Mouse (Mus musculus): Measurements from ENCODE around the gene Trabd2b. TPM values are rescaled to one million over a fixed set of nuclear protein-coding genes. Genes with fewer than 3 reads are reported as not detected.

The Trabd2b gene
- polyA plus RNA-seq, 1 experiment from 2014 or later = 5.7 TPM

DNA sequence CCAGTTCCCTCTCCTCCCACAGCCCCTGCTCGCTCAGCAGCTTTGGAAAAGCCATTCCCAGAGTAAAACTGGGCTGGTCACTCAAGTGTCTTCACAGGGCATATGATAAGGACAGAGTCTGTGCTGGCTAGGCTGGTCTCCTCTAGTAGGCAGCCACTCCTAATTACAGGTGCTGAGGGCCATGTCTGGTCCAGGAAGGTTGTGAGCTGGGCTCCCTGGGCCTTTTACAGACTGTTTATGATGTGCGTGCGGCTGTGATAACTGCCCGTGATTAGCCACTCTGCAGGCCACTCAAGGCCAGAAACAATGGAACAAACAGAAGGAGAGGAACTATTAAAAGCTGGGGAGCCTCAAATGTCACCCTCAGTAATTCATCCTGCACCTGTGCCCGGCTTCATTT is 150.4 kb downstream of the Trabd2b start:
- ATAC-seq (ENCODE audit: low FRiP score, low TSS enrichment) = no peak
- no peaks in the 10 kb centered on the region for H3K9me3 ChIP-seq (ENCODE audit: low read length)
- H3K4me3 ChIP-seq (ENCODE audit: low read length) = no peak overlapping the region
- no peak overlapping the region for H3K4me2 ChIP-seq (replicated peaks; ENCODE audit: low read depth, low read length)
- H3K9ac ChIP-seq (replicated peaks; ENCODE audit: low read length) = no peak overlapping the region
- H3K4me1 ChIP-seq (ENCODE audit: insufficient read depth, low read length) = peaks cover 20% of the 10 kb centered on the region
- no peak overlapping the region for H3K27ac ChIP-seq (ENCODE audit: low read length)
- H3K27me3 ChIP-seq (ENCODE audit: insufficient read depth, low read length) = no peaks in the 10 kb centered on the region
- WGBS = 61% methylated on average over 5 of the region's 5 CpGs
- no peaks in the 10 kb centered on the region for H3K36me3 ChIP-seq (ENCODE audit: insufficient read depth, low read length)

DNA sequence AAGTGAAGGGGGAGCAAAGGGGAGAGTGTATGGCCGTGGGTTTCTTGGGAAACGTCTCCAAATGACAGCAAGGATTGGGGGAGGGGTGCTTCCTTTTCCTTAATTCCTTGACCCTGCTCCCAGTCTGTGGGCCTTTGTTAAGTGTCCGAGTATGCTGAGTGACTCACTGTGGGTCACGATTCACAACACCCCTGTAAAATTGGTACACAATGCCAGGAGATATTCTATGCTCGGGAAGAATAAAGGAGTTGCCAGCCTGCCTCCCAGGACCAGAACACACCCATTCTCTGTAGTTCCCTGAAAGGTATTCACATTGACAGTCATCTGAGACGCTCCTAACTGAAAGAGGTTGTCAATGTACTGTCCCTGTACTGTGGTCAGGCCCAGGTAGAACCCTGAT is 151.2 kb downstream of the Trabd2b start:
- no peak overlapping the region for H3K27ac ChIP-seq (ENCODE audit: low read length)
- no peak overlapping the region for H3K4me2 ChIP-seq (replicated peaks; ENCODE audit: low read depth, low read length)
- H3K36me3 ChIP-seq (ENCODE audit: insufficient read depth, low read length) = no peaks in the 10 kb centered on the region
- no peaks in the 10 kb centered on the region for H3K27me3 ChIP-seq (ENCODE audit: insufficient read depth, low read length)
- H3K4me3 ChIP-seq (ENCODE audit: low read length) = no peak overlapping the region
- 55% methylated on average over 6 of the region's 6 CpGs for WGBS
- H3K4me1 ChIP-seq (ENCODE audit: insufficient read depth, low read length) = peaks cover 20% of the 10 kb centered on the region
- H3K9me3 ChIP-seq (ENCODE audit: low read length) = no peaks in the 10 kb centered on the region
- ATAC-seq (ENCODE audit: low FRiP score, low TSS enrichment) = no peak
- H3K9ac ChIP-seq (replicated peaks; ENCODE audit: low read length) = no peak overlapping the region

GRCm38 (mm10) chr4:114558487-114558886 is 152.0 kb downstream of the Trabd2b start:
- no peaks in the 10 kb centered on the region for H3K27me3 ChIP-seq (ENCODE audit: insufficient read depth, low read length)
- no peak overlapping the region for H3K4me3 ChIP-seq (ENCODE audit: low read length)
- H3K4me1 ChIP-seq (ENCODE audit: insufficient read depth, low read length) = peaks cover 23% of the 10 kb centered on the region
- H3K4me2 ChIP-seq (replicated peaks; ENCODE audit: low read depth, low read length) = no peak overlapping the region
- no peak overlapping the region for H3K27ac ChIP-seq (ENCODE audit: low read length)
- H3K36me3 ChIP-seq (ENCODE audit: insufficient read depth, low read length) = no peaks in the 10 kb centered on the region
- 17% methylated on average over 3 of the region's 3 CpGs for WGBS
- H3K9ac ChIP-seq (replicated peaks; ENCODE audit: low read length) = no peak overlapping the region
- peak; percentile 82 for ATAC-seq (ENCODE audit: low FRiP score, low TSS enrichment)
- no peaks in the 10 kb centered on the region for H3K9me3 ChIP-seq (ENCODE audit: low read length)

GRCm38 (mm10) chr4:114560638-114561216 is 154.2 kb downstream of the Trabd2b start:
- no peak overlapping the region for H3K4me3 ChIP-seq (ENCODE audit: low read length)
- WGBS = 75% methylated on average over 17 of the region's 17 CpGs
- no peak overlapping the region for H3K9ac ChIP-seq (replicated peaks; ENCODE audit: low read length)
- no peaks in the 10 kb centered on the region for H3K27me3 ChIP-seq (ENCODE audit: insufficient read depth, low read length)
- H3K27ac ChIP-seq (ENCODE audit: low read length) = no peak overlapping the region
- no peaks in the 10 kb centered on the region for H3K36me3 ChIP-seq (ENCODE audit: insufficient read depth, low read length)
- H3K4me2 ChIP-seq (replicated peaks; ENCODE audit: low read depth, low read length) = no peak overlapping the region
- peaks cover 23% of the 10 kb centered on the region for H3K4me1 ChIP-seq (ENCODE audit: insufficient read depth, low read length)
- no peaks in the 10 kb centered on the region for H3K9me3 ChIP-seq (ENCODE audit: low read length)
- no peak for ATAC-seq (ENCODE audit: low FRiP score, low TSS enrichment)

- no peak overlapping the region for H3K9ac ChIP-seq (replicated peaks; ENCODE audit: low read length)
- no peak overlapping the region for H3K4me2 ChIP-seq (replicated peaks; ENCODE audit: low read depth, low read length)
- H3K4me3 ChIP-seq (ENCODE audit: low read length) = no peak overlapping the region
- no peak for ATAC-seq (ENCODE audit: low FRiP score, low TSS enrichment)
- H3K36me3 ChIP-seq (ENCODE audit: insufficient read depth, low read length) = no peaks in the 10 kb centered on the region
- 48% methylated on average over 5 of the region's 5 CpGs for WGBS
- no peaks in the 10 kb centered on the region for H3K27me3 ChIP-seq (ENCODE audit: insufficient read depth, low read length)
- no peaks in the 10 kb centered on the region for H3K9me3 ChIP-seq (ENCODE audit: low read length)
- peaks cover 13% of the 10 kb centered on the region for H3K4me1 ChIP-seq (ENCODE audit: insufficient read depth, low read length)
- H3K27ac ChIP-seq (ENCODE audit: low read length) = no peak overlapping the region
Measured at GRCm38 (mm10) chr4:114564131-114564695, 157.7 kb downstream of the Trabd2b start.

GRCm38 (mm10) chr4:114567594-114567993 is 161.1 kb downstream of the Trabd2b start:
- Histone ChIP-seq H3K9me3 (ENCODE audit: low read length) (no peaks in the 10 kb centered on the region), H3K4me1 (ENCODE audit: insufficient read depth, low read length) (peaks cover 13% of the 10 kb centered on the region), H3K4me3 (ENCODE audit: low read length) (no peak overlapping the region), H3K36me3 (ENCODE audit: insufficient read depth, low read length) (no peaks in the 10 kb centered on the region), H3K27me3 (ENCODE audit: insufficient read depth, low read length) (no peaks in the 10 kb centered on the region), H3K9ac (replicated peaks; ENCODE audit: low read length) (no peak overlapping the region), H3K4me2 (replicated peaks; ENCODE audit: low read depth, low read length) (no peak overlapping the region), H3K27ac (ENCODE audit: low read length) (0 out of 2 replicates have a peak overlapping the region, but pooled peaks have one; percentile 22)
- peak; percentile 29; the same call in 1 of the 2 replicates for ATAC-seq (ENCODE audit: low FRiP score, low TSS enrichment)
- 51% methylated on average over 6 of the region's 6 CpGs for WGBS

- Histone ChIP-seq H3K4me1 (ENCODE audit: insufficient read depth, low read length) (peaks cover 10% of the 10 kb centered on the region), H3K27me3 (ENCODE audit: insufficient read depth, low read length) (no peaks in the 10 kb centered on the region), H3K4me3 (ENCODE audit: low read length) (no peak overlapping the region), H3K9ac (replicated peaks; ENCODE audit: low read length) (no peak overlapping the region), H3K4me2 (replicated peaks; ENCODE audit: low read depth, low read length) (no peak overlapping the region), H3K36me3 (ENCODE audit: insufficient read depth, low read length) (no peaks in the 10 kb centered on the region), H3K9me3 (ENCODE audit: low read length) (no peaks in the 10 kb centered on the region), H3K27ac (ENCODE audit: low read length) (0 out of 2 replicates have a peak overlapping the region, but pooled peaks have one; percentile 22)
- 61% methylated on average over 1 of the region's 1 CpGs for WGBS
- peak; percentile 59 for ATAC-seq (ENCODE audit: low FRiP score, low TSS enrichment)
Measured at GRCm38 (mm10) chr4:114568081-114568605, 161.6 kb downstream of the Trabd2b start.

- peak; percentile 85 for ATAC-seq (ENCODE audit: low FRiP score, low TSS enrichment)
- H3K9me3 ChIP-seq (ENCODE audit: low read length) = no peaks in the 10 kb centered on the region
- H3K4me3 ChIP-seq (ENCODE audit: low read length) = no peak overlapping the region
- H3K4me1 ChIP-seq (ENCODE audit: insufficient read depth, low read length) = peaks cover 20% of the 10 kb centered on the region
- no peaks in the 10 kb centered on the region for H3K27me3 ChIP-seq (ENCODE audit: insufficient read depth, low read length)
- H3K4me2 ChIP-seq (replicated peaks; ENCODE audit: low read depth, low read length) = no peak overlapping the region
- H3K9ac ChIP-seq (replicated peaks; ENCODE audit: low read length) = 0 out of 2 replicates have a peak overlapping the region, but pooled peaks have one; percentile 16
- H3K36me3 ChIP-seq (ENCODE audit: insufficient read depth, low read length) = no peaks in the 10 kb centered on the region
- H3K27ac ChIP-seq (ENCODE audit: low read length) = peak overlapping the region; percentile 51; the same call in 1 of the 2 replicates
- whole genome bisulfite sequencing = 21% methylated on average over 12 of the region's 12 CpGs
Measured at GRCm38 (mm10) chr4:114578153-114578950, 171.8 kb downstream of the Trabd2b start.

DNA sequence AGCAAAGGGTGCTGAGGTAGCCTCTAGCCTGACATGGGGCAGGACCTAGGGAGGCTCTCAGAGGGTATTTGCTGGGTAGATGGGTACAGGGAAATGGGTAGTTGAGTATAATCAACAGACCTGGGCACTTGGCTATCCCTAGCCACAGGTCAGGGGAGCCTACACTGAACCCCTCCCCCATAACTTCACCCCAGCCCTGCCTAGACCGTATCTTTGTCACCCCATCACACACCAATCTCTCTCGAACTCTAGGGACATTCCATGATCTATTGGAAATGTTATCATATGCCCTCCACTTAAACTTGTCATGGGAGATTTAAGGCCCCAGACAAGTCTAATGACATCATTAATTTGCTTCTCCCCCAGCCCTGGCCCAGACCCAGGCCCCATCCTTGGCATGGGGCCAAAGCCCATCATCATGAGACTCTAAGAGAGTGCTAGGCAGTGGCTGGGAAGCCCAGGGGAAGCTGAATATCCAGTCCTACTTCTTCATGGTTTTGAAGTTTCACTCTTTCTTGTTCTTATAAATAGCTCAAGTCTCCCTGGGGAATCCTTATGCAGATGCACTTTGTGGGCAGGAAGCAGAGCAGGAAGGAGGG is 177.1 kb downstream of the Trabd2b start:
- H3K4me3 ChIP-seq (ENCODE audit: low read length) = no peak overlapping the region
- no peaks in the 10 kb centered on the region for H3K9me3 ChIP-seq (ENCODE audit: low read length)
- WGBS = 51% methylated on average over 2 of the region's 2 CpGs
- H3K27me3 ChIP-seq (ENCODE audit: insufficient read depth, low read length) = no peaks in the 10 kb centered on the region
- peaks cover 7% of the 10 kb centered on the region for H3K4me1 ChIP-seq (ENCODE audit: insufficient read depth, low read length)
- no peak overlapping the region for H3K27ac ChIP-seq (ENCODE audit: low read length)
- H3K36me3 ChIP-seq (ENCODE audit: insufficient read depth, low read length) = 0 out of 2 replicates have a peak, but pooled peaks cover 4% of the 10 kb centered on the region
- no peak for ATAC-seq (ENCODE audit: low FRiP score, low TSS enrichment)
- no peak overlapping the region for H3K4me2 ChIP-seq (replicated peaks; ENCODE audit: low read depth, low read length)
- no peak overlapping the region for H3K9ac ChIP-seq (replicated peaks; ENCODE audit: low read length)
